Mouse (Mus musculus): ENCODE measurements around the gene Atp6v0d1. TPM values are rescaled to one million over a fixed set of nuclear protein-coding genes. Genes with fewer than 3 reads are reported as not detected.
A peak's percentile ranks its signal among the peaks of the same experiment; 100 is the strongest.

The Atp6v0d1 gene
- polyA plus RNA-seq, 1 experiment from 2014 or later, result 110 TPM

DNA sequence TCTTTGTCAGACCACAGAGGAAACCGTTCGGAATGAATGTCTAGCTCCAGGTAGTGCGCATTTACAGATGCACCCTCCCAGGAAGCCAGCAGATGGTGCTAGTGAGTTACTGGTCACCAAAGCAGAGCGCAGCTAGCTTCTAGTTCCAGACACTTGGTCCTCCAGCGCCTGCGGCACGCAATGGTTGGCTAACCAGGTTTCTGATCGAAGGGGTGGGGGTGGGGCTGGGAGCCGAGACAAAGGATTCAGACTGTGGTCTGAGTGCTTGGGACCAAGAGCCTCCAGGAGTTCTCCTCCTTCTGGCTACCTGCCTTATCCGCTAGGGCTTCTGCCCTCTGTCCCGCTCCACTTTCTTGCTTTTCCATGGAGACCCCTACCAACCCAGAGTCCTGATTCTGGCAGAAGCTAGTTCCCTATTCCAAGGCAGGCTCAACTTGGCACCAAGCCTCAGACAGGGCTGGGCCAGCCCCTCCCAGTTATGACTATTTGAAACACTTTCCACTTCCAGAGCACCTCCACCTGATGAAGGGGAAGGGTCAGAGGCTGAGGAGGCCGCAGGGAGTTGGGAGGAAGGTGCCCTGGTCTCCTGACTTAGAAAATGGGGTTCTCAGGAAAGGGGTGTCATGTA lies 49.7 kb downstream of the Atp6v0d1 start:
- no peak overlapping the region for H3K9ac ChIP-seq (replicated peaks)
- H3K36me3 ChIP-seq, result no peaks in the 10 kb centered on the region
- no peak overlapping the region for H3K27ac ChIP-seq (replicated peaks)
- no peak overlapping the region for H3K4me3 ChIP-seq
- no peaks in the 10 kb centered on the region for H3K9me3 ChIP-seq
- 9% methylated on average over 12 of the region's 12 CpGs for WGBS
- peaks cover 46% of the 10 kb centered on the region for H3K4me1 ChIP-seq
- H3K4me2 ChIP-seq (replicated peaks), result peak overlapping the region; percentile 39
- peaks cover 30% of the 10 kb centered on the region for H3K27me3 ChIP-seq
- peak; percentile 48 for ATAC-seq (ENCODE audit: low FRiP score, low read depth)

DNA sequence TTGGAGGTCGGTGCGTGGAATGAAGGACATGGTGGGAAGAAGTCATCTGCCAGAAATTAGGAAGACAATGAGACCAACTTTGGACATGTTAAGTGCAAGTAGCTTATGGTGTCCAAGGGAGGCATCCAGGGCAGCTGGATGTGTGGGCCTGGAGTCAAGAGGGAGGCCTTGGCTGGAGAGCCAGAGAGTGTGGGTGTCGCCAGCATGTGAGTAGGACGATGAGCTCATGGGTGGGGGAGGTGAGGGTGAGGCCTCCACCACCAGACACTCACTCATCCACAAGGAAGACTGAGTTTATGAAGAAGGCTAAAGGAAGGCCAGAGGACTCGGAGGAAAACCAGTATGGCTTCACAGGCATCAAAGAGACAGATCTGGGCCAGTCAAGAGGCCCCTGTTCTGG lies 51.2 kb downstream of the Atp6v0d1 start:
- Histone ChIP-seq H3K9ac (replicated peaks) (no peak overlapping the region), H3K27ac (replicated peaks) (no peak overlapping the region), H3K4me1 (peaks cover 31% of the 10 kb centered on the region), H3K4me2 (replicated peaks) (no peak overlapping the region), H3K9me3 (no peaks in the 10 kb centered on the region), H3K36me3 (no peaks in the 10 kb centered on the region), H3K27me3 (peaks cover 30% of the 10 kb centered on the region), H3K4me3 (no peak overlapping the region)
- ATAC-seq (ENCODE audit: low FRiP score, low read depth), result no peak
- WGBS, result 81% methylated on average over 5 of the region's 5 CpGs

GRCm38 (mm10) chr8:105514194-105514593 lies 51.7 kb downstream of the Atp6v0d1 start:
- peaks cover 26% of the 10 kb centered on the region for H3K4me1 ChIP-seq
- 87% methylated on average over 6 of the region's 6 CpGs for WGBS
- no peak overlapping the region for H3K4me3 ChIP-seq
- H3K4me2 ChIP-seq (replicated peaks), result no peak overlapping the region
- H3K9ac ChIP-seq (replicated peaks), result no peak overlapping the region
- no peaks in the 10 kb centered on the region for H3K36me3 ChIP-seq
- H3K27me3 ChIP-seq, result peaks cover 30% of the 10 kb centered on the region
- H3K27ac ChIP-seq (replicated peaks), result no peak overlapping the region
- no peak for ATAC-seq (ENCODE audit: low FRiP score, low read depth)
- no peaks in the 10 kb centered on the region for H3K9me3 ChIP-seq

GRCm38 (mm10) chr8:105509997-105510735 lies 55.7 kb downstream of the Atp6v0d1 start:
- WGBS, result 63% methylated on average over 12 of the region's 12 CpGs
- ATAC-seq (ENCODE audit: low FRiP score, low read depth), result no peak

DNA sequence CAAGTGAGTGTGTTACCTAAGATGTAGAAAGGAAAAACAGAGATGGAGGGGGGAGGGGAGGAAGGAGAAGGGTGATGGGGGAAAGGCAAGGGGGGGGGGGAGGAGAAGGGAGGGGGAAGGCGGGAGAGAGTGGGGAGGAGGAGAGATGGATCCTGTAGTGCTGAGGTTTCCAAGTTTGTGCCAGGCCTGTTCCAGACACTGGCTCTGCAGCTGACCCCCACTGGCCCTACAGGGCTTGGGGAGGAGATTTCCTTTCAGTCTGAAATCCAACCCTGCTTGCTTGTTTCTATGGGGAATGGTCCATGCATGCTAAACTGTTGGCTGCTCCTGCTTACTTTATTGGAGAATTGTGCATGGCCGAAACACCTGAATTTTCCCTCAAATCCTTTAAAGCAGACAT lies 57.1 kb downstream of the Atp6v0d1 start:
- no peak overlapping the region for H3K4me3 ChIP-seq
- 56% methylated on average over 1 of the region's 2 CpGs for WGBS
- H3K9ac ChIP-seq (replicated peaks), result no peak overlapping the region
- H3K4me2 ChIP-seq (replicated peaks), result no peak overlapping the region
- no peaks in the 10 kb centered on the region for H3K27me3 ChIP-seq
- no peaks in the 10 kb centered on the region for H3K9me3 ChIP-seq
- H3K36me3 ChIP-seq, result no peaks in the 10 kb centered on the region
- H3K4me1 ChIP-seq, result peaks cover 8% of the 10 kb centered on the region
- ATAC-seq (ENCODE audit: low FRiP score, low read depth), result no peak
- H3K27ac ChIP-seq (replicated peaks), result no peak overlapping the region

More at GRCm38 (mm10) chr8:105509997-105510735, 55.7 kb downstream of the Atp6v0d1 start:
- H3K4me1 ChIP-seq, result peaks cover 8% of the 10 kb centered on the region
- H3K27me3 ChIP-seq, result peaks cover 6% of the 10 kb centered on the region
- no peaks in the 10 kb centered on the region for H3K9me3 ChIP-seq
- H3K4me3 ChIP-seq, result no peak overlapping the region
- H3K36me3 ChIP-seq, result no peaks in the 10 kb centered on the region
- H3K4me2 ChIP-seq (replicated peaks), result no peak overlapping the region
- H3K9ac ChIP-seq (replicated peaks), result no peak overlapping the region
- H3K27ac ChIP-seq (replicated peaks), result no peak overlapping the region

- WGBS, result 78% methylated on average over 6 of the region's 6 CpGs
- H3K36me3 ChIP-seq, result no peaks in the 10 kb centered on the region
- H3K9ac ChIP-seq (replicated peaks), result no peak overlapping the region
- no peak for ATAC-seq (ENCODE audit: low FRiP score, low read depth)
- H3K4me1 ChIP-seq, result peaks cover 8% of the 10 kb centered on the region
- H3K27me3 ChIP-seq, result no peaks in the 10 kb centered on the region
- no peak overlapping the region for H3K4me3 ChIP-seq
- no peak overlapping the region for H3K27ac ChIP-seq (replicated peaks)
- no peaks in the 10 kb centered on the region for H3K9me3 ChIP-seq
- no peak overlapping the region for H3K4me2 ChIP-seq (replicated peaks)
Observed at GRCm38 (mm10) chr8:105506977-105507376, 58.9 kb downstream of the Atp6v0d1 start.

DNA sequence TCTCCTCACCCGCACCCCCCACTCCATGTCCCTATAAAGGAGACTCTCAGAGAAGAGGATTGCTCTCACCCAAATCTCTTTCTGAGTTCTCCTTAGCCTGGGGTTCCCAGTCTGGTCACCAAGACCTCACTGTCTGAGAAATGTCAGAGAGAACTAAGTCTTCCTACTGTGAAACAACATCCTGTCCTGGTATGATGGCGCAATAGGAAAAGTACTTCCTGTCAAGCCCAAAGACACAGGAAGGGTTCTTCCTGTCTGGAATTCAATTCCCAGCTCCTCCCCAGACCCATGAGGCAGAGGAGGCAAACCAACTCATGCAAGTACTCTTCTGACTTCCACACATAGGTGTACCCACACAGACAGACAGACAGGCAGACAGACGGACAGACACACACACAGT lies 61.2 kb downstream of the Atp6v0d1 start:
- no peaks in the 10 kb centered on the region for H3K27me3 ChIP-seq
- 90% methylated on average over 3 of the region's 3 CpGs for WGBS

GRCm38 (mm10) chr8:105499787-105500186 lies 66.1 kb downstream of the Atp6v0d1 start:
- 0 out of 2 replicates have a peak, but pooled peaks cover 4% of the 10 kb centered on the region for H3K27me3 ChIP-seq
- ATAC-seq (ENCODE audit: low FRiP score, low read depth), result no peak
- H3K9me3 ChIP-seq, result no peaks in the 10 kb centered on the region
- WGBS, result 74% methylated on average over 12 of the region's 12 CpGs
- peaks cover 23% of the 10 kb centered on the region for H3K4me1 ChIP-seq
- H3K4me2 ChIP-seq (replicated peaks), result no peak overlapping the region
- H3K4me3 ChIP-seq, result no peak overlapping the region
- no peak overlapping the region for H3K9ac ChIP-seq (replicated peaks)
- no peak overlapping the region for H3K27ac ChIP-seq (replicated peaks)
- no peaks in the 10 kb centered on the region for H3K36me3 ChIP-seq

More for the DNA sequence above, 61.2 kb downstream of the Atp6v0d1 start:
- Histone ChIP-seq H3K4me2 (replicated peaks) (no peak overlapping the region), H3K4me1 (peaks cover 8% of the 10 kb centered on the region), H3K4me3 (no peak overlapping the region), H3K9me3 (no peaks in the 10 kb centered on the region), H3K27ac (replicated peaks) (no peak overlapping the region), H3K9ac (replicated peaks) (no peak overlapping the region), H3K36me3 (no peaks in the 10 kb centered on the region)
- ATAC-seq (ENCODE audit: low FRiP score, low read depth), result no peak

GRCm38 (mm10) chr8:105496439-105497180 lies 69.2 kb downstream of the Atp6v0d1 start, which contains the start of gene Zdhhc1:
Gene Zdhhc1 (minus strand): TSS chr8:105496902.
- Histone ChIP-seq H3K9me3 (no peaks in the 10 kb centered on the region), H3K9ac (replicated peaks) (peak within 1 kb of the TSS; percentile 77), H3K36me3 (no peaks in the 10 kb centered on the region), H3K27ac (replicated peaks) (peak within 1 kb of the TSS; percentile 40), H3K4me2 (replicated peaks) (peak within 1 kb of the TSS; percentile 89), H3K27me3 (0 out of 2 replicates have a peak, but pooled peaks cover 6% of the 10 kb centered on the region), H3K4me1 (peaks cover 27% of the 10 kb centered on the region), H3K4me3 (peak within 1 kb of the TSS; percentile 76)
- under 1% methylated on average over 67 of the region's 68 CpGs for whole genome bisulfite sequencing
- peak; percentile 82 for ATAC-seq (ENCODE audit: low FRiP score, low read depth)

DNA sequence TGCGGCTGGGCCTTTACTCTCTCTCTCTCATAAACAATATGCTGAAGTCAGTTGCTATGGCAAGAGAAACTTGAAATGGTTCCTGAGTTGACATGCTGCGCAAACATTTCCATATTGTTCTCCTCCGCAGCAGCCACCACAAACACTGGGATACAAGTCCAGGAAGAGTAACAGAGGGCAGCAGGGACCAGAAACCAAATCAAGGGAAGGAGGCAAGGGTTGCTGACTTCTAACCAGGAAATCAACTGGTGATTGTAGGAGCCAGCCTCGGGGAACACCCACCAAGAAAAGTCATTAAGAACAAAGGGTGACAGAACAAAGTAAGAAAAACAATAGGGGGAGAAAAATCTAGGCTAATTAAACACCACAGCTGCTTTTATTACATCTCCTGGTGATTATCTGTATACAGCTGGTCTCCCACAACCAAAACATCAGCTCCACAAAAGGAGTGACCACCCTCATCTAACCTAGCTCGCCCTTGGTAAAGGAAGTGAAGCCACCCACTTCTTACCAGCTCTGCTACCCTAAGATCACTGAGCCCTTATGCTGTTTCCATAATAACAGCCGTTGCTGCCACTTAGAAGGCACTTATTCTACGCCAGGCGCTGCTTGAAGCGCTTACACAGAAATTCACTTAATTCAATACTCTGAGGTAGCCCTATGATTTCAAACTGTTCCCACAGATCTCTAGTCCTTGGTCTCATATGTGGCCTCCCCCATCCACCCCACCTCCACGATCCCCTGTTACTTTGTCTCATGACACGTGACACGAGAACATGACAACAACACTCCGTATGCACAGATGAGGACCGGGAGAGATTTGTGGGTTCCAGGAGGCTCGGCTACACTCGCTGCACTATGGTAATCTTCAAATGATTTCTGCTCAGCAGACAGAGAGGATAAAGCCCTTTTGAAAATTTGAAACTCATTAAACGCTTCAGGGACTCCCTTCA lies 70.2 kb downstream of the Atp6v0d1 start:
- 25% methylated on average over 17 of the region's 17 CpGs for WGBS
- Histone ChIP-seq H3K27me3 (0 out of 2 replicates have a peak, but pooled peaks cover 6% of the 10 kb centered on the region), H3K36me3 (no peaks in the 10 kb centered on the region), H3K27ac (replicated peaks) (no peak overlapping the region), H3K9ac (replicated peaks) (peak overlapping the region; percentile 77), H3K9me3 (no peaks in the 10 kb centered on the region), H3K4me3 (peak overlapping the region; percentile 76), H3K4me2 (replicated peaks) (peak overlapping the region; percentile 89), H3K4me1 (peaks cover 27% of the 10 kb centered on the region)
- peak; percentile 12; the same call in 1 of the 2 replicates for ATAC-seq (ENCODE audit: low FRiP score, low read depth)

- 92% methylated on average over 3 of the region's 3 CpGs for WGBS
- no peak overlapping the region for H3K4me3 ChIP-seq
- no peaks in the 10 kb centered on the region for H3K36me3 ChIP-seq
- 0 out of 2 replicates have a peak, but pooled peaks cover 6% of the 10 kb centered on the region for H3K27me3 ChIP-seq
- no peak for ATAC-seq (ENCODE audit: low FRiP score, low read depth)
- H3K4me1 ChIP-seq, result peaks cover 27% of the 10 kb centered on the region
- H3K27ac ChIP-seq (replicated peaks), result no peak overlapping the region
- no peaks in the 10 kb centered on the region for H3K9me3 ChIP-seq
- no peak overlapping the region for H3K4me2 ChIP-seq (replicated peaks)
- no peak overlapping the region for H3K9ac ChIP-seq (replicated peaks)
Observed at GRCm38 (mm10) chr8:105494566-105494965, 71.3 kb downstream of the Atp6v0d1 start.
